Mouse (Mus musculus): Measurements from ENCODE around the gene Mrpl24. TPM values are rescaled to one million over a fixed set of nuclear protein-coding genes. Genes with fewer than 3 reads are reported as not detected.
A peak's percentile ranks its signal among the peaks of the same experiment; 100 is the strongest.

Mrpl24 gene
- polyA plus RNA-seq, 1 experiment from 2014 or later, result 72.9 TPM

DNA sequence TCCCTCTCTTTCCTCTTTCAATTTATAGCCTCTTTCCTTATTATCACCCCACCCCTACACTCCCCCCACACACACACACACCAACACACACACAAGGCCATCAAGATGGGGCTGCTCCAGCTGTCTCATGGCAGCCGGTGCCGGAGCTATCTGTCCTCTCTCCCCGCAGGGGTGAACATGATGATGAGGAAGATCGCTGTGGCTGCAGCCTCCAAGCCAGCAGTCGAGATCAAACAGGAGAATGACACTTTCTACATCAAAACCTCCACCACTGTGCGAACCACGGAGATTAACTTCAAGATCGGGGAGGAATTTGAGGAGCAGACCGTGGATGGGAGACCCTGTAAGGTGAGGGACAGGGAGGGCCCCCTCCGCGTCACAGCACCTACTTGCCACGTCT lies 32.6 kb downstream of the Mrpl24 start:
- H3K27ac ChIP-seq, result peak overlapping the region; percentile 78
- H3K4me3 ChIP-seq, result peak overlapping the region; percentile 22
- H3K36me3 ChIP-seq, result 0 out of 2 replicates have a peak, but pooled peaks cover 4% of the 10 kb centered on the region
- 13% methylated on average over 12 of the region's 12 CpGs for WGBS
- H3K4me2 ChIP-seq (replicated peaks), result peak overlapping the region; percentile 62
- 0 out of 2 replicates have a peak, but pooled peaks cover 2% of the 10 kb centered on the region for H3K27me3 ChIP-seq
- ATAC-seq (ENCODE audit: low FRiP score), result no peak
- no peaks in the 10 kb centered on the region for H3K9me3 ChIP-seq (replicated peaks)
- peak overlapping the region; percentile 37 for H3K9ac ChIP-seq
- peaks cover 63% of the 10 kb centered on the region for H3K4me1 ChIP-seq

DNA sequence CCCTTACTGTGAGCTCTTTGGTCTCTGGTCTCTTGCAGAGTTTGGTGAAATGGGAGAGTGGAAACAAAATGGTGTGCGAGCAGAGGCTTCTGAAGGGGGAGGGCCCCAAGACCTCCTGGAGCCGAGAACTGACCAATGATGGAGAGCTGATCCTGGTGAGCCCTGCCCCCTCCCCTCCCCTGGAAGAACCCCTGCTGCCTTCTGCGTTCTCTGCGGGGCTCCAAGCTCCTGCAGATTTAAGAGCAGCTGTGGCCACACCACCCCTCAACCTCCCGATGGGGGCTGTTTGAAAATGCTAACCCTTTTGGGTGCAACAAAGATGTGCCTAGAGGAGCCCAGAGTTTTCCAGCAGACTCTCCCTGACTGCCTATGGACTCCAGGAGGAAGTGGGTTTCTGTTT lies 33.1 kb downstream of the Mrpl24 start:
- H3K27me3 ChIP-seq, result 0 out of 2 replicates have a peak, but pooled peaks cover 2% of the 10 kb centered on the region
- ATAC-seq (ENCODE audit: low FRiP score), result no peak

DNA sequence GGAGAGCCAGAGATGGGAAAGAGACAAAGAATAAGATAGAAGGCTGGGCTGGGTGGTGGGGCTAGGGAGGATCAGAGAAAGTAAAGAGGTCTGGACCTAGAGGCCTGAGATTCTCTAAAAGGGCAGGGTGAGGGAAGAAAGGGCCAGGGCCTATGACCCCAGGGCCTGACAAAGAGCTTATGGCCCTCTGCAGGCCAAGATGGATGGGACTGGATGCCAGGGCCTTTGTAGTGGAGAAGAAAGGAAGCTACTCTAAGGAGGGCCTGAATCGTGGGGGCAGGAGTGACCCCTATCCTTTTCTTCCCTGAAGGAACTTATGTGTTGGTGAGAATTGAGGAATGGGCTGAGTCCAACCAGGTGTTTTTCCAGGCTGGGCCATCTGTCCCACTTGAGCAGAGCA lies 38.8 kb downstream of the Mrpl24 start:
- no peak overlapping the region for H3K27ac ChIP-seq
- WGBS, result 4% methylated on average over 1 of the region's 1 CpGs

More for the DNA sequence above, 33.1 kb downstream of the Mrpl24 start:
- H3K9ac ChIP-seq, result peak overlapping the region; percentile 37
- H3K36me3 ChIP-seq, result 0 out of 2 replicates have a peak, but pooled peaks cover 4% of the 10 kb centered on the region
- peak overlapping the region; percentile 62 for H3K4me2 ChIP-seq (replicated peaks)
- peaks cover 58% of the 10 kb centered on the region for H3K4me1 ChIP-seq
- H3K9me3 ChIP-seq (replicated peaks), result no peaks in the 10 kb centered on the region
- H3K27ac ChIP-seq, result peak overlapping the region; percentile 78
- 1% methylated on average over 5 of the region's 5 CpGs for WGBS
- H3K4me3 ChIP-seq, result peak overlapping the region; percentile 22

DNA sequence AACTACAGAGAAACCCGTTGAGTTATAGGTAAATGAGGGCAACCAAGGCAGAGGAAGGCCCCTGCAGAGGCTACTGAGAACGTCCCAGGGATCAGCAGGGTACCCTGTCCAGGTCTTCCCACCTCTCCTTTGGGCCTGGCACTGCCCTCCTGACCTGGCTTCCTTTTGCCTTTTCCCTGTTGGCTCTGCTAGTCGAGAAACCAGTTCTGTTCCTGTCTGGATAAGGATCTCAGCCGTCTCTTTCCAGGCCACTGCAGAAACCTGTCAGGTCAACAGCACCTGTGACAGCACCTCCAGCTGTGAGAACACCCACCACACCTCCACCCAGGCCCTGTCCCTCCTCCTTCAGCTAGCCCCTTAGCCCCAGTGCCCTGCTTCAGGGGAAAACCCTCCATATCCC lies 39.2 kb downstream of the Mrpl24 start:
- Histone ChIP-seq H3K36me3 (0 out of 2 replicates have a peak, but pooled peaks cover 2% of the 10 kb centered on the region), H3K4me2 (replicated peaks) (no peak overlapping the region), H3K27ac (no peak overlapping the region), H3K9ac (no peak overlapping the region), H3K4me1 (peaks cover 32% of the 10 kb centered on the region), H3K4me3 (no peak overlapping the region), H3K9me3 (replicated peaks) (no peaks in the 10 kb centered on the region), H3K27me3 (no peaks in the 10 kb centered on the region)
- whole genome bisulfite sequencing, result 11% methylated on average over 4 of the region's 4 CpGs
- ATAC-seq (ENCODE audit: low FRiP score), result no peak

More for the DNA sequence above, 38.8 kb downstream of the Mrpl24 start:
- 0 out of 2 replicates have a peak, but pooled peaks cover 4% of the 10 kb centered on the region for H3K36me3 ChIP-seq
- H3K9ac ChIP-seq, result no peak overlapping the region
- peaks cover 35% of the 10 kb centered on the region for H3K4me1 ChIP-seq
- ATAC-seq (ENCODE audit: low FRiP score), result no peak
- no peak overlapping the region for H3K4me2 ChIP-seq (replicated peaks)
- no peaks in the 10 kb centered on the region for H3K9me3 ChIP-seq (replicated peaks)
- no peaks in the 10 kb centered on the region for H3K27me3 ChIP-seq
- H3K4me3 ChIP-seq, result no peak overlapping the region

DNA sequence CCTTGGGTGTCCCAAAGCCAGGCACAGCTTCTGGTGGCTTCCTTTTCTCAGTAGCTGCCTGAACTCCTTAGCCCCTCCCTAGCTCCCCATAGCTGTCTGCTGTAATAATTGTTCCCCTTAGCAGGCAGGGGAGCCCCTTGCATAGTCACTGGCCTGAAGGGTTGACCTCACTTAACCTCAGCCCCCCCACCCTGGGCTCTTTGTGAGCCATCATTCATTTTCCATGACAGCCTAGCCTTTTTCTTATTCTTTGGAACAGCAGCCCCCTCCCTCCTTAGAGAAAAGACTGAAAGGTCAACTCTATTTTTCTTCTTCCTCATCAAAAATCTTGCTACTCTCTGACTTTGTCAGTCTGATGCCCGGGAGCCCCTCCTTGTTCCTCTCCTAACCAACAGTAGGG lies 39.7 kb downstream of the Mrpl24 start:
- Histone ChIP-seq H3K36me3 (no peaks in the 10 kb centered on the region), H3K4me3 (no peak overlapping the region), H3K27me3 (no peaks in the 10 kb centered on the region), H3K4me1 (peaks cover 31% of the 10 kb centered on the region), H3K27ac (peak overlapping the region; percentile 97; the same call in 1 of the 2 replicates), H3K9ac (no peak overlapping the region), H3K4me2 (replicated peaks) (no peak overlapping the region), H3K9me3 (replicated peaks) (no peaks in the 10 kb centered on the region)
- WGBS, result 14% methylated on average over 1 of the region's 1 CpGs
- no peak for ATAC-seq (ENCODE audit: low FRiP score)

DNA sequence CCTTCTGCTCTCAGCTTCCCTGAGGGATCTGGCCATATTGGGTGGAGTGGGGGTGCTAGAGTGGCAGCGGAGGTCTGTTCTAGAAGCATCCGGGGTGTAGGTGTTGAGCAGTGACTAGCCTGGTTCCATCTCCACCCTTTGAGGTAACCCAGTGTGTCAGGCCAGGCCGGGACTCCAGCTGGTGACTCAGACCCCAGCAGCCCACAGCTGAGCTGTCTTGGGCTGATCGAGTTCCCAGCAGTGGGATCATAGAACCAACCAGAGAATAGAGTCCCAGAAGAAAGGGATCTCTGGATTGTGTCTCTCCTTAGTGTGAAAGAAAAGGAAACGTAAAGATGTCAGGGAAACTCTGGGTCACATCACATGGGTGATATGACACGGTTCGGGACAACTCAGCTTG lies 40.1 kb downstream of the Mrpl24 start:
- H3K27ac ChIP-seq, result peak overlapping the region; percentile 97
- no peak for ATAC-seq (ENCODE audit: low FRiP score)
- H3K9me3 ChIP-seq (replicated peaks), result no peaks in the 10 kb centered on the region
- WGBS, result 35% methylated on average over 7 of the region's 7 CpGs
- peaks cover 31% of the 10 kb centered on the region for H3K4me1 ChIP-seq
- no peaks in the 10 kb centered on the region for H3K27me3 ChIP-seq
- no peaks in the 10 kb centered on the region for H3K36me3 ChIP-seq
- H3K4me2 ChIP-seq (replicated peaks), result no peak overlapping the region
- no peak overlapping the region for H3K4me3 ChIP-seq
- H3K9ac ChIP-seq, result no peak overlapping the region

- WGBS, result 2% methylated on average over 10 of the region's 10 CpGs
Observed at GRCm38 (mm10) chr3:87960191-87960585, 40.9 kb downstream of the Mrpl24 start.

GRCm38 (mm10) chr3:87960586-87961191 lies 41.4 kb downstream of the Mrpl24 start:
- under 1% methylated on average over 27 of the region's 27 CpGs for WGBS
- peak; percentile 97 for ATAC-seq (ENCODE audit: low FRiP score)
- H3K27me3 ChIP-seq, result no peaks in the 10 kb centered on the region
- H3K9me3 ChIP-seq (replicated peaks), result no peaks in the 10 kb centered on the region
- peak overlapping the region; percentile 77 for H3K9ac ChIP-seq
- peak overlapping the region; percentile 65 for H3K4me2 ChIP-seq (replicated peaks)
- H3K27ac ChIP-seq, result peak overlapping the region; percentile 97
- peaks cover 31% of the 10 kb centered on the region for H3K4me1 ChIP-seq
- H3K36me3 ChIP-seq, result no peaks in the 10 kb centered on the region
- peak overlapping the region; percentile 37 for H3K4me3 ChIP-seq

More at GRCm38 (mm10) chr3:87960191-87960585, 40.9 kb downstream of the Mrpl24 start:
- no peak for ATAC-seq (ENCODE audit: low FRiP score)
- H3K9me3 ChIP-seq (replicated peaks), result no peaks in the 10 kb centered on the region
- peak overlapping the region; percentile 37 for H3K4me3 ChIP-seq
- peak overlapping the region; percentile 77 for H3K9ac ChIP-seq
- peak overlapping the region; percentile 97 for H3K27ac ChIP-seq
- H3K4me2 ChIP-seq (replicated peaks), result peak overlapping the region; percentile 65
- H3K36me3 ChIP-seq, result no peaks in the 10 kb centered on the region
- no peaks in the 10 kb centered on the region for H3K27me3 ChIP-seq
- peaks cover 31% of the 10 kb centered on the region for H3K4me1 ChIP-seq

DNA sequence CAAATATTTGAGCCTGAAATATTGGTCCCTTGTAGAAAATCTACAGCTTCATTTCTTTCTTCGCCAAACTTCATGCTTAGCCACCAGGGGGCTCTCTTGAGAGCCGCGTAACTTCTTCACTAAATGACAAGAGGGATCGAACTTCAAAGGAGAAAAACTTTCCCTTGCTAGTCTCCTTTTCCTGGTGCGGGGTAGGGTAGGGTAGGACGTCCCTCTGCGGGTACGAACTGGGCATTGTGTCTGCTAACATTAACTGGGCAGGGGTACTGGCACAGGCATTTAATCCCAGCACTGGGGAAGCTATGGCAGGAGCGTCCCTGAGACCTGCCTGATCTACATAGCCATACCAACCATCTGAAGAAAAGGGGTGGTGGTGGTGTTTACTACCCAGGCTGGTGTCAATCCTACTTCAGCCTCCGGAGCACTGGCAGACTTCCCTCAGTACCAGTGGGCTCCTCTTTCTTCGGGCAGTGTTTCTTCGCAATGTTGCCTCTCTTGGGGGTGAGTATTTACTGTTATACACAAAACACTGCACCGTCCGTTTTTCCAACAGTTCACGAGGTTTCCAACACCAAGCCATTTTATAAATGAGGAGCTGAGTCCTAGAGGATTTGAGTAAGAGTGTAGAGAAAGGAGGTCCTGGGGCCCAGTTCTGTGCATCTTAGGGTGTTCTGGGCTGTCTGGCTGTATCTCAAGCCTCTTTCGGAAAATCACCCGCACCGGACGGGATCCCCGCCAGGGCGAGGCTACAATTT lies 51.1 kb downstream of the Mrpl24 start:
- peaks cover 49% of the 10 kb centered on the region for H3K4me1 ChIP-seq
- H3K4me2 ChIP-seq (replicated peaks), result peak overlapping the region; percentile 93
- H3K27ac ChIP-seq, result peak overlapping the region; percentile 55
- H3K9ac ChIP-seq, result peak overlapping the region; percentile 86
- no peaks in the 10 kb centered on the region for H3K9me3 ChIP-seq (replicated peaks)
- H3K27me3 ChIP-seq, result peaks cover 2% of the 10 kb centered on the region; the same call in 1 of the 2 replicates
- no peak for ATAC-seq (ENCODE audit: low FRiP score)
- H3K36me3 ChIP-seq, result no peaks in the 10 kb centered on the region; the same call in 1 of the 2 replicates
- 1% methylated on average over 21 of the region's 21 CpGs for WGBS
- H3K4me3 ChIP-seq, result peak overlapping the region; percentile 69

DNA sequence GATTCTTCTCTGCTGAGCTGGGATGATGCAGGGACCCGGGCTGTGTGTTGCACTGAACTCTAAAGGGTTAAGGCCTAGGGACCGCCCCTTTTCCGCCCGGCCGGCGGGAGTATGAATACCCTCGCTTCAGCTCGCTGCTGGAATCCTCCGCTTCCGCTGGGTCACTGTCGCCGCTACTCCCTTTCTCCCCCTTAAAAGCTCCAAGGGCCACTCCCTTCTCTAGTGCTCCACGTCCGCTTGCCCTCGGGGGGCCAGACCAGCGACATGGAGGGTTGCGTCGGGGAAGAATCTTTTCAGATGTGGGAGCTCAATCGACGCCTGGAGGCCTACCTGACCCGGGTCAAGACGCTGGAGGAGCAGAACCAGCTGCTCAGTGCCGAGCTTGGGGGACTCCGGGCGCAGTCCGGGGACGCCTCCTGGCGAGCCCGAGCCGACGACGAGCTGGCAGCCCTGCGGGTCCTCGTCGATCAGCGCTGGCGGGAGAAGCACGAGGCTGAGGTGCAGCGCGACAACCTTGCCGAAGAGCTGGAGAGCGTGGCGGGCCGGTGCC lies 51.7 kb downstream of the Mrpl24 start, which contains the start of gene Nes:
Gene Nes (plus strand): TSS at position 140 of the 550 bp plus-strand sequence.
- peaks cover 49% of the 10 kb centered on the region for H3K4me1 ChIP-seq
- H3K9me3 ChIP-seq (replicated peaks), result no peaks in the 10 kb centered on the region
- peak within 1 kb of the TSS; percentile 86 for H3K9ac ChIP-seq
- peak within 1 kb of the TSS; percentile 93 for H3K4me2 ChIP-seq (replicated peaks)
- H3K4me3 ChIP-seq, result peak within 1 kb of the TSS; percentile 69
- peak within 1 kb of the TSS; percentile 92 for H3K27ac ChIP-seq
- under 1% methylated on average over 44 of the region's 44 CpGs for WGBS
- peak; percentile 60 for ATAC-seq (ENCODE audit: low FRiP score)
- peaks cover 2% of the 10 kb centered on the region; the same call in 1 of the 2 replicates for H3K27me3 ChIP-seq
- peaks cover 3% of the 10 kb centered on the region; the same call in 1 of the 2 replicates for H3K36me3 ChIP-seq

DNA sequence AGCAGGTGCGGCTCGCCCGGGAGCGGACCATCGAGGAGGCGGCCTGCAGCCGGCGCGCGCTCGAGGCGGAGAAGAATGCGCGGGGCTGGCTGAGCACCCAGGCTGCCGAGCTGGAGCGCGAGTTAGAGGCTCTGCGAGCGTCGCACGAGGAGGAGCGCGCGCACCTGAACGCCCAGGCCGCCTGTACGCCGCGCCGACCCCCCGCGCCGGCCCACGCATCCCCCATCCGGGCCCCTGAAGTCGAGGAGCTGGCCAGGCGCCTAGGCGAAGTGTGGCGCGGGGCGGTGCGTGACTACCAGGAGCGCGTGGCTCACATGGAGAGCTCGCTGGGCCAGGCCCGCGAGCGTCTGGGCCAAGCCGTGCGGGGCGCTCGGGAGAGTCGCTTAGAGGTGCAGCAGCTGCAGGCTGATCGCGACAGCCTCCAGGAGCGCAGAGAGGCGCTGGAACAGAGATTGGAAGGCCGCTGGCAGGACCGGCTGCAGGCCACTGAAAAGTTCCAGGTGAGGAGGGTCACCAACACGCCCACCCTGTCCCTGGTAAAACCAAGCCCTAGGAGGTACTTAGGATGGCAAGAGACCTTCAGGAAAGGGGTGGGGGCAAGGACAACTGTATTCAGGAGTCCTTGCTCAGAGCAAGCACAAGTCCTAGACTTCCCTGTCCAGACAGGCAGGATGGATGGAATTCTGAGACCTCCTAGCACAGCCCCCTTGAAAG lies 52.3 kb downstream of the Mrpl24 start:
- Histone ChIP-seq H3K9ac (peak overlapping the region; percentile 86), H3K9me3 (replicated peaks) (no peaks in the 10 kb centered on the region), H3K4me3 (peak overlapping the region; percentile 69), H3K4me1 (peaks cover 49% of the 10 kb centered on the region), H3K36me3 (peaks cover 8% of the 10 kb centered on the region), H3K27ac (peak overlapping the region; percentile 92), H3K4me2 (replicated peaks) (peak overlapping the region; percentile 93), H3K27me3 (peaks cover 2% of the 10 kb centered on the region; the same call in 1 of the 2 replicates)
- ATAC-seq (ENCODE audit: low FRiP score), result 0 out of 2 replicates have a peak, but pooled peaks have one; percentile 9
- WGBS, result under 1% methylated on average over 54 of the region's 60 CpGs

All from hindbrain, embryonic 12.5 days (tissue).